Mouse (Mus musculus): ENCODE data around the gene Cct2.
A peak's percentile ranks its signal among the peaks of the same experiment; 100 is the strongest.

The Cct2 gene

GRCm38 (mm10) chr10:117063254-117064021 lies at the start of gene Cct2:
TSS of gene Cct2 (minus strand) at chr10:117063814.
- peak; percentile 94 for ATAC-seq (ENCODE audit: insufficient number of reproducible peaks, low FRiP score, low TSS enrichment)

GRCm38 (mm10) chr10:117112545-117112944 lies 48.9 kb upstream of the Cct2 start:
- no peak for ATAC-seq (ENCODE audit: insufficient number of reproducible peaks, low FRiP score, low TSS enrichment)

GRCm38 (mm10) chr10:117111455-117111854 lies 47.8 kb upstream of the Cct2 start:
- no peak for ATAC-seq (ENCODE audit: insufficient number of reproducible peaks, low FRiP score, low TSS enrichment)

- no peak for ATAC-seq (ENCODE audit: insufficient number of reproducible peaks, low FRiP score, low TSS enrichment)
These were observed 46.7 kb upstream of the Cct2 start for GRCm38 (mm10) chr10:117110271-117110670.

- no peak for ATAC-seq (ENCODE audit: insufficient number of reproducible peaks, low FRiP score, low TSS enrichment)
These were observed 43.1 kb upstream of the Cct2 start for GRCm38 (mm10) chr10:117106686-117107085.

GRCm38 (mm10) chr10:117106244-117106643 lies 42.6 kb upstream of the Cct2 start:
- ATAC-seq (ENCODE audit: insufficient number of reproducible peaks, low FRiP score, low TSS enrichment): no peak

GRCm38 (mm10) chr10:117105015-117105414 lies 41.4 kb upstream of the Cct2 start:
- ATAC-seq (ENCODE audit: insufficient number of reproducible peaks, low FRiP score, low TSS enrichment): no peak

GRCm38 (mm10) chr10:117103854-117104598 lies 40.4 kb upstream of the Cct2 start:
- ATAC-seq (ENCODE audit: insufficient number of reproducible peaks, low FRiP score, low TSS enrichment): no peak

GRCm38 (mm10) chr10:117100175-117100574 lies 36.6 kb upstream of the Cct2 start:
- no peak for ATAC-seq (ENCODE audit: insufficient number of reproducible peaks, low FRiP score, low TSS enrichment)

- ATAC-seq (ENCODE audit: insufficient number of reproducible peaks, low FRiP score, low TSS enrichment): no peak
These were observed 33.6 kb upstream of the Cct2 start for GRCm38 (mm10) chr10:117097116-117097698.

- no peak for ATAC-seq (ENCODE audit: insufficient number of reproducible peaks, low FRiP score, low TSS enrichment)
These were observed 32.5 kb upstream of the Cct2 start for GRCm38 (mm10) chr10:117096096-117096495.

- ATAC-seq (ENCODE audit: insufficient number of reproducible peaks, low FRiP score, low TSS enrichment): peak; percentile 74
These were observed 31.1 kb upstream of the Cct2 start for GRCm38 (mm10) chr10:117094504-117095329.

- no peak for ATAC-seq (ENCODE audit: insufficient number of reproducible peaks, low FRiP score, low TSS enrichment)
These were observed 26.0 kb upstream of the Cct2 start for GRCm38 (mm10) chr10:117089628-117090027.

GRCm38 (mm10) chr10:117081914-117082359 lies 18.3 kb upstream of the Cct2 start:
- no peak for ATAC-seq (ENCODE audit: insufficient number of reproducible peaks, low FRiP score, low TSS enrichment)

GRCm38 (mm10) chr10:117081326-117081725 lies 17.7 kb upstream of the Cct2 start:
- ATAC-seq (ENCODE audit: insufficient number of reproducible peaks, low FRiP score, low TSS enrichment): no peak

- peak; percentile 40; the same call in 1 of the 2 replicates for ATAC-seq (ENCODE audit: insufficient number of reproducible peaks, low FRiP score, low TSS enrichment)
These were observed 14.7 kb upstream of the Cct2 start for GRCm38 (mm10) chr10:117078284-117078683.

GRCm38 (mm10) chr10:117073176-117073575 lies 9.6 kb upstream of the Cct2 start:
- ATAC-seq (ENCODE audit: insufficient number of reproducible peaks, low FRiP score, low TSS enrichment): no peak

- ATAC-seq (ENCODE audit: insufficient number of reproducible peaks, low FRiP score, low TSS enrichment): no peak
These were observed 8.7 kb upstream of the Cct2 start for GRCm38 (mm10) chr10:117072191-117072888.

GRCm38 (mm10) chr10:117069109-117069508 lies 5.5 kb upstream of the Cct2 start:
- ATAC-seq (ENCODE audit: insufficient number of reproducible peaks, low FRiP score, low TSS enrichment): no peak

GRCm38 (mm10) chr10:117064076-117064475 lies 462 bp upstream of the Cct2 start:
- ATAC-seq (ENCODE audit: insufficient number of reproducible peaks, low FRiP score, low TSS enrichment): no peak
